Mouse (Mus musculus) C2C12 (cell line): ENCODE data around the gene Eri2. TPM values are rescaled to one million over a fixed set of nuclear protein-coding genes. Genes with fewer than 3 reads are reported as not detected.
"Not testable (repeated sequence)": the region's sequence is repeated elsewhere in the genome, so short reads cannot be mapped to it uniquely, and the experiment has no call there.

Experiments
- H3K27me3 ChIP-seq: one replicate; pipeline ENCODE4 v1.6.1; 2011; ENCODE audit not compliant: control insufficient read depth, insufficient read depth, insufficient read length
- H3K36me3 ChIP-seq: one replicate; pipeline ENCODE4 v1.6.1; 2011; ENCODE audit not compliant: control insufficient read depth, insufficient read depth
- H3K4me3 ChIP-seq: one replicate; pipeline ENCODE4 v1.5.1; 2011; ENCODE audit warnings: mild to moderate bottlenecking, control low read depth; ENCODE audit not compliant: poor library complexity, insufficient read depth, severe bottlenecking
- H3K79me2 ChIP-seq: one replicate; pipeline ENCODE4 v1.6.1; 2011; ENCODE audit not compliant: control insufficient read depth, insufficient read depth
- H3K79me3 ChIP-seq: one replicate; pipeline ENCODE4 v1.6.1; 2011; ENCODE audit warnings: low read depth, control low read depth
- H3ac ChIP-seq: one replicate; pipeline ENCODE3; 2011; ENCODE audit warnings: low read depth; ENCODE audit not compliant: control insufficient read depth, insufficient read length
- CEBPB ChIP-seq: IDR thresholded peaks from one replicate; pipeline ENCODE4 v1.6.1; 2011; ENCODE audit warnings: low read depth, mild to moderate bottlenecking, control low read depth, moderate library complexity
- CTCF ChIP-seq: IDR thresholded peaks from one replicate; pipeline ENCODE4 v1.5.1; 2011; ENCODE audit not compliant: control insufficient read depth, insufficient read depth, insufficient read length
- FOSL1 ChIP-seq: IDR thresholded peaks from one replicate; pipeline ENCODE4 v1.8.0; 2011; ENCODE audit warnings: mild to moderate bottlenecking, low read length; ENCODE audit not compliant: poor library complexity, insufficient read depth, severe bottlenecking
- MAX ChIP-seq: IDR thresholded peaks from one replicate; pipeline ENCODE4 v1.6.1; 2011; ENCODE audit warnings: mild to moderate bottlenecking, control low read depth
- MYOD1 ChIP-seq: IDR thresholded peaks from one replicate; pipeline ENCODE4 v1.6.1; 2011; ENCODE audit warnings: low read depth; ENCODE audit not compliant: control insufficient read depth, insufficient read length
- MYOG ChIP-seq: IDR thresholded peaks from one replicate; pipeline ENCODE4 v1.6.1; 2011; ENCODE audit not compliant: control insufficient read depth, insufficient read length; ENCODE audit errors: extremely low read depth
- USF1 ChIP-seq: IDR thresholded peaks from one replicate; pipeline ENCODE4 v1.6.1; 2011; ENCODE audit warnings: low read depth, mild to moderate bottlenecking, control low read depth, moderate library complexity
- polyA plus RNA-seq: library from polyadenylated mRNA; unstranded; fragments of >200 nt; fragmentation: generic; extraction: Trizol; gene quantifications from one replicate; pipeline ENCODE4 v1.2.1, GENCODE M21; 2012; ENCODE audit warnings: missing spikeins

The Eri2 gene
- polyA plus RNA-seq, 1 experiment, result 3.3 TPM

- Histone ChIP-seq H3K27me3 (no peaks in the 10 kb centered on the region), H3K4me3 (no peak overlapping the region), H3K36me3 (no peaks in the 10 kb centered on the region), H3K79me2 (no peaks in the 10 kb centered on the region), H3ac (no peak overlapping the region), H3K79me3 (no peaks in the 10 kb centered on the region)
- TF ChIP-seq CEBPB, result no peak
- TF ChIP-seq MYOD1, result no peak
- TF ChIP-seq CTCF, result no peak
- no peak for TF ChIP-seq USF1
- TF ChIP-seq FOSL1, result no peak
- no peak for TF ChIP-seq MYOG
- TF ChIP-seq MAX, result no peak
Observed at GRCm38 (mm10) chr7:119738877-119739276, 55.0 kb downstream of the Eri2 start.

DNA sequence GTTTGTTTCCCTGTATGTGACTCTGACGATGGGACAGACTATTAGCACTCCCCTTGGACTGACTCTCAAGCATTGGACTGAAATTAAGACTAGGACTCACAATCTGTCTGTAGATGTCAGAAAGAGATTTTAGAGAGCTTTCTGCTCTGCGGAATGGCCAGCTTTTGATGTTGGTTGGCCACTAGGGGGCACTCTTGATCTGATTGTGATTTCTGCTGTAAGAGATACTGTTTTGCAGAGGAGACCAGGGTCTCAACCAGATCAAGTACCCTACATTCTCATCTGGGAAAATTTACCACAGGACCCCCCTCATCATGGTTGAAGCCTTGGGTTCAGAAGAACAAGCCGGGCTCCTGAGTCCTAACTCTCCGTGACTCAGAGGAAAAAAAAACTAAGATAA lies 62.6 kb downstream of the Eri2 start:
- not testable (repeated sequence) for H3K79me2 ChIP-seq, H3K79me3 ChIP-seq, H3K4me3 ChIP-seq, H3ac ChIP-seq, H3K36me3 ChIP-seq, H3K27me3 ChIP-seq

GRCm38 (mm10) chr7:119727621-119728020 lies 66.2 kb downstream of the Eri2 start:
- Histone ChIP-seq H3K36me3 (no peaks in the 10 kb centered on the region), H3K79me3 (no peaks in the 10 kb centered on the region), H3ac (no peak overlapping the region), H3K4me3 (no peak overlapping the region), H3K79me2 (no peaks in the 10 kb centered on the region), H3K27me3 (no peaks in the 10 kb centered on the region)
- TF ChIP-seq MAX (no peak), MYOD1 (no peak), CEBPB (no peak), USF1 (no peak), CTCF (no peak), MYOG (no peak), FOSL1 (no peak)

DNA sequence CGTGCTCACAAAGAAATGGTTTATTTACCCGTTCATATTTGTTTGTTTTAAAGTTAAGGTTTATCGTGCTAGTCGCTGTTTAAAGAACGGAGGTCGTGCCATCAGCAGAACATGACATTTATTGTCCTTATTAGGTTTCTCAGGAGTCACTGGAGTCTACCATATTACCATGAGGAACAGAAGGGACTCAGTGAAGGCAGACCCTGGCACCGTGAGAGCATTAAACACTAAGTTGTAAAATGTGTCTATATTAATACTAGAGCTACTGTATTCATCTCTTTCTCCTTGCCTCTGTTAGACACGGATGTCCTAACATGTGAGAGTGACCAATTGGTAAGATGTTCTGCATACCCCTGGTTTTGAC lies 72.9 kb downstream of the Eri2 start:
- Histone ChIP-seq H3K4me3 (peak overlapping the region; percentile 90), H3ac (no peak overlapping the region), H3K36me3 (peaks cover 32% of the 10 kb centered on the region), H3K79me2 (peaks cover 23% of the 10 kb centered on the region), H3K79me3 (peaks cover 16% of the 10 kb centered on the region), H3K27me3 (no peaks in the 10 kb centered on the region)
- no peak for TF ChIP-seq MYOD1
- no peak for TF ChIP-seq CTCF
- no peak for TF ChIP-seq FOSL1
- no peak for TF ChIP-seq MAX
- no peak for TF ChIP-seq MYOG
- TF ChIP-seq CEBPB, result no peak
- TF ChIP-seq USF1, result no peak

GRCm38 (mm10) chr7:119720253-119720946 lies 73.5 kb downstream of the Eri2 start, which contains the start of gene Thumpd1:
Thumpd1 (minus strand) TSS chr7:119720798.
- H3K4me3 ChIP-seq, result peak within 1 kb of the TSS; percentile 90
- H3ac ChIP-seq, result peak within 1 kb of the TSS; percentile 74
- no peaks in the 10 kb centered on the region for H3K27me3 ChIP-seq
- peaks cover 23% of the 10 kb centered on the region for H3K79me2 ChIP-seq
- H3K79me3 ChIP-seq, result peaks cover 16% of the 10 kb centered on the region
- H3K36me3 ChIP-seq, result peaks cover 32% of the 10 kb centered on the region
- TF ChIP-seq MYOD1 (no peak), CTCF (peak; percentile 53), FOSL1 (no peak), MAX (peak; percentile 98), CEBPB (peak; percentile 64), MYOG (no peak), USF1 (no peak)

Other genes starting within 250 kb of the Eri2 start
- gene Acsm2, start 239.7 kb downstream of the Eri2 start, polyA plus RNA-seq, result not detected
- gene Acsm1, start 187.0 kb downstream of the Eri2 start, polyA plus RNA-seq, result not detected
- gene Acsm4, start 104.0 kb downstream of the Eri2 start, polyA plus RNA-seq, result not detected
- gene Thumpd1, start 73.3 kb downstream of the Eri2 start, polyA plus RNA-seq, result 20.2 TPM
- gene Acsm3, start 33.1 kb downstream of the Eri2 start, polyA plus RNA-seq, result 0.02 TPM
- gene Rexo5, start 52 bp downstream of the Eri2 start, polyA plus RNA-seq, result 3.5 TPM
- gene Lyrm1, start 101.8 kb upstream of the Eri2 start, polyA plus RNA-seq, result 2.2 TPM
- 4.9 TPM for gene Dcun1d3, start 102.2 kb upstream of the Eri2 start, polyA plus RNA-seq